Mouse (Mus musculus) 416B (cell line): ENCODE data around the gene Tmem132b.
A peak's percentile ranks its signal among the peaks of the same experiment; 100 is the strongest.
"Not testable (repeated sequence)": the region's sequence is repeated elsewhere in the genome, so short reads cannot be mapped to it uniquely, and the experiment has no call there.

ENCODE experiments used
- DNase-seq: peaks from one replicate; pipeline ENCODE4 v3.0.0; 2011; ENCODE audit warnings: low read depth

Tmem132b gene

GRCm38 (mm10) chr5:125531634-125532033 is at the start of gene Tmem132b:
Tmem132b (plus strand) TSS chr5:125531774.
- no peak for DNase-seq

GRCm38 (mm10) chr5:125482474-125482873 is 49.1 kb upstream of the Tmem132b start:
- DNase-seq = peak; percentile 65

GRCm38 (mm10) chr5:125483712-125484611 is 47.6 kb upstream of the Tmem132b start:
- peak; percentile 69 for DNase-seq

GRCm38 (mm10) chr5:125485031-125485778 is 46.4 kb upstream of the Tmem132b start:
- peak; percentile 39 for DNase-seq

- DNase-seq = no peak
Observed at GRCm38 (mm10) chr5:125486088-125486487, 45.5 kb upstream of the Tmem132b start.

- no peak for DNase-seq
Observed at GRCm38 (mm10) chr5:125487375-125488115, 44.0 kb upstream of the Tmem132b start.

GRCm38 (mm10) chr5:125488116-125488455 is 43.5 kb upstream of the Tmem132b start:
- DNase-seq = peak; percentile 44

GRCm38 (mm10) chr5:125488953-125489352 is 42.6 kb upstream of the Tmem132b start:
- DNase-seq = not testable (repeated sequence)

- DNase-seq = no peak
Observed at GRCm38 (mm10) chr5:125491107-125491506, 40.5 kb upstream of the Tmem132b start.

GRCm38 (mm10) chr5:125492379-125493092 is 39.0 kb upstream of the Tmem132b start:
- DNase-seq = no peak

GRCm38 (mm10) chr5:125493093-125493423 is 38.5 kb upstream of the Tmem132b start:
- DNase-seq = no peak

GRCm38 (mm10) chr5:125495655-125496054 is 35.9 kb upstream of the Tmem132b start:
- no peak for DNase-seq

GRCm38 (mm10) chr5:125497821-125498600 is 33.6 kb upstream of the Tmem132b start:
- peak; percentile 74 for DNase-seq

GRCm38 (mm10) chr5:125501505-125501904 is 30.1 kb upstream of the Tmem132b start:
- DNase-seq = peak; percentile 56

- DNase-seq = no peak
Observed at GRCm38 (mm10) chr5:125502186-125502585, 29.4 kb upstream of the Tmem132b start.

GRCm38 (mm10) chr5:125503628-125504027 is 27.9 kb upstream of the Tmem132b start:
- peak; percentile 82 for DNase-seq

- no peak for DNase-seq
Observed at GRCm38 (mm10) chr5:125504692-125505091, 26.9 kb upstream of the Tmem132b start.

GRCm38 (mm10) chr5:125505968-125506367 is 25.6 kb upstream of the Tmem132b start:
- no peak for DNase-seq

- peak; percentile 54 for DNase-seq
Observed at GRCm38 (mm10) chr5:125507582-125507981, 24.0 kb upstream of the Tmem132b start.

- no peak for DNase-seq
Observed at GRCm38 (mm10) chr5:125508006-125508405, 23.6 kb upstream of the Tmem132b start.

GRCm38 (mm10) chr5:125509541-125509940 is 22.0 kb upstream of the Tmem132b start:
- peak; percentile 68 for DNase-seq
